Mouse (Mus musculus): ENCODE results near the gene Ccl7. TPM values are rescaled to one million over a fixed set of nuclear protein-coding genes. Genes with fewer than 3 reads are reported as not detected.

The Ccl7 gene
- polyA plus RNA-seq, 1 experiment from 2014 or later: 0.28 TPM

GRCm38 (mm10) chr11:82039132-82039660 is 6.3 kb upstream of the Ccl7 start:
- Histone ChIP-seq H3K9me3 (no peaks in the 10 kb centered on the region), H3K27me3 (replicated peaks) (no peaks in the 10 kb centered on the region), H3K9ac (no peak overlapping the region), H3K4me3 (no peak overlapping the region), H3K36me3 (replicated peaks) (no peaks in the 10 kb centered on the region), H3K27ac (no peak overlapping the region), H3K4me1 (no peaks in the 10 kb centered on the region), H3K4me2 (no peak overlapping the region)
- 85% methylated on average over 3 of the region's 3 CpGs for WGBS
- no peak for ATAC-seq (replicated peaks)

- Histone ChIP-seq H3K4me1 (no peaks in the 10 kb centered on the region), H3K9me3 (no peaks in the 10 kb centered on the region), H3K4me2 (no peak overlapping the region), H3K36me3 (replicated peaks) (no peaks in the 10 kb centered on the region), H3K9ac (no peak overlapping the region), H3K27ac (no peak overlapping the region), H3K4me3 (no peak overlapping the region), H3K27me3 (replicated peaks) (no peaks in the 10 kb centered on the region)
- ATAC-seq (replicated peaks): no peak
- WGBS: 89% methylated on average over 4 of the region's 4 CpGs
Observed at GRCm38 (mm10) chr11:82041671-82042080, 3.8 kb upstream of the Ccl7 start.

- Histone ChIP-seq H3K9ac (no peak overlapping the region), H3K4me3 (no peak overlapping the region), H3K27ac (no peak overlapping the region), H3K9me3 (no peaks in the 10 kb centered on the region), H3K4me1 (no peaks in the 10 kb centered on the region), H3K36me3 (replicated peaks) (no peaks in the 10 kb centered on the region), H3K27me3 (replicated peaks) (no peaks in the 10 kb centered on the region), H3K4me2 (no peak overlapping the region)
- WGBS: 54% methylated on average over 6 of the region's 6 CpGs
- ATAC-seq (replicated peaks): no peak
Observed at GRCm38 (mm10) chr11:82047746-82048415, 2.4 kb downstream of the Ccl7 start.

GRCm38 (mm10) chr11:82053849-82054248 is 8.3 kb downstream of the Ccl7 start:
- 89% methylated on average over 7 of the region's 7 CpGs for WGBS
- H3K4me1 ChIP-seq: no peaks in the 10 kb centered on the region
- no peak overlapping the region for H3K4me2 ChIP-seq
- no peaks in the 10 kb centered on the region for H3K36me3 ChIP-seq (replicated peaks)
- no peaks in the 10 kb centered on the region for H3K9me3 ChIP-seq
- H3K27me3 ChIP-seq (replicated peaks): no peaks in the 10 kb centered on the region
- no peak overlapping the region for H3K4me3 ChIP-seq
- ATAC-seq (replicated peaks): no peak
- no peak overlapping the region for H3K9ac ChIP-seq
- H3K27ac ChIP-seq: no peak overlapping the region

- H3K4me1 ChIP-seq: no peaks in the 10 kb centered on the region
- 84% methylated on average over 6 of the region's 6 CpGs for WGBS
- no peak within 1 kb of the TSS for H3K4me2 ChIP-seq
- no peak within 1 kb of the TSS for H3K9ac ChIP-seq
- H3K4me3 ChIP-seq: no peak within 1 kb of the TSS
- H3K36me3 ChIP-seq (replicated peaks): no peaks in the 10 kb centered on the region
- no peaks in the 10 kb centered on the region for H3K9me3 ChIP-seq
- no peaks in the 10 kb centered on the region for H3K27me3 ChIP-seq (replicated peaks)
- ATAC-seq (replicated peaks): no peak
- no peak within 1 kb of the TSS for H3K27ac ChIP-seq
Observed at GRCm38 (mm10) chr11:82057646-82058045, 12.1 kb downstream of the Ccl7 start, which contains the start of gene Ccl11. Gene Ccl11 (plus strand): TSS chr11:82057823.

- H3K9ac ChIP-seq: no peak overlapping the region
- H3K27me3 ChIP-seq (replicated peaks): no peaks in the 10 kb centered on the region
- 76% methylated on average over 3 of the region's 3 CpGs for WGBS
- H3K4me3 ChIP-seq: no peak overlapping the region
- no peaks in the 10 kb centered on the region for H3K4me1 ChIP-seq
- no peak overlapping the region for H3K27ac ChIP-seq
- ATAC-seq (replicated peaks): no peak
- H3K36me3 ChIP-seq (replicated peaks): no peaks in the 10 kb centered on the region
- no peaks in the 10 kb centered on the region for H3K9me3 ChIP-seq
- no peak overlapping the region for H3K4me2 ChIP-seq
Observed at GRCm38 (mm10) chr11:82062226-82062625, 16.7 kb downstream of the Ccl7 start.

- Histone ChIP-seq H3K9ac (no peak overlapping the region), H3K4me2 (no peak overlapping the region), H3K27me3 (replicated peaks) (no peaks in the 10 kb centered on the region), H3K9me3 (no peaks in the 10 kb centered on the region), H3K4me3 (no peak overlapping the region), H3K36me3 (replicated peaks) (no peaks in the 10 kb centered on the region), H3K4me1 (no peaks in the 10 kb centered on the region), H3K27ac (no peak overlapping the region)
- WGBS: 79% methylated on average over 2 of the region's 2 CpGs
- ATAC-seq (replicated peaks): no peak
Observed at GRCm38 (mm10) chr11:82063454-82063853, 17.9 kb downstream of the Ccl7 start.

GRCm38 (mm10) chr11:82066953-82067571 is 21.6 kb downstream of the Ccl7 start:
- Histone ChIP-seq H3K4me1 (no peaks in the 10 kb centered on the region), H3K9ac (no peak overlapping the region), H3K4me2 (no peak overlapping the region), H3K36me3 (replicated peaks) (no peaks in the 10 kb centered on the region), H3K9me3 (no peaks in the 10 kb centered on the region), H3K4me3 (no peak overlapping the region), H3K27me3 (replicated peaks) (no peaks in the 10 kb centered on the region), H3K27ac (no peak overlapping the region)
- 85% methylated on average over 7 of the region's 7 CpGs for WGBS
- ATAC-seq (replicated peaks): no peak

- Histone ChIP-seq H3K4me2 (no peak overlapping the region), H3K9me3 (no peaks in the 10 kb centered on the region), H3K4me1 (no peaks in the 10 kb centered on the region), H3K4me3 (no peak overlapping the region), H3K36me3 (replicated peaks) (no peaks in the 10 kb centered on the region), H3K27ac (no peak overlapping the region), H3K9ac (no peak overlapping the region), H3K27me3 (replicated peaks) (no peaks in the 10 kb centered on the region)
- no peak for ATAC-seq (replicated peaks)
- WGBS: 79% methylated on average over 3 of the region's 3 CpGs
Observed at GRCm38 (mm10) chr11:82071076-82071475, 25.6 kb downstream of the Ccl7 start.

GRCm38 (mm10) chr11:82072374-82072773 is 26.9 kb downstream of the Ccl7 start:
- Histone ChIP-seq H3K36me3 (replicated peaks) (no peaks in the 10 kb centered on the region), H3K27me3 (replicated peaks) (no peaks in the 10 kb centered on the region), H3K9ac (no peak overlapping the region), H3K9me3 (no peaks in the 10 kb centered on the region), H3K4me1 (no peaks in the 10 kb centered on the region), H3K4me3 (no peak overlapping the region), H3K4me2 (no peak overlapping the region), H3K27ac (no peak overlapping the region)
- WGBS: 79% methylated on average over 1 of the region's 1 CpGs
- ATAC-seq (replicated peaks): no peak

GRCm38 (mm10) chr11:82072984-82073383 is 27.5 kb downstream of the Ccl7 start:
- Histone ChIP-seq H3K4me2 (no peak overlapping the region), H3K27ac (no peak overlapping the region), H3K36me3 (replicated peaks) (no peaks in the 10 kb centered on the region), H3K4me3 (no peak overlapping the region), H3K9ac (no peak overlapping the region), H3K4me1 (no peaks in the 10 kb centered on the region), H3K27me3 (replicated peaks) (no peaks in the 10 kb centered on the region), H3K9me3 (no peaks in the 10 kb centered on the region)
- WGBS: 91% methylated on average over 3 of the region's 3 CpGs
- no peak for ATAC-seq (replicated peaks)

- Histone ChIP-seq H3K27ac (no peak overlapping the region), H3K4me2 (no peak overlapping the region), H3K27me3 (replicated peaks) (no peaks in the 10 kb centered on the region), H3K4me1 (no peaks in the 10 kb centered on the region), H3K36me3 (replicated peaks) (no peaks in the 10 kb centered on the region), H3K4me3 (no peak overlapping the region), H3K9ac (no peak overlapping the region), H3K9me3 (no peaks in the 10 kb centered on the region)
- no peak for ATAC-seq (replicated peaks)
- WGBS: 90% methylated on average over 3 of the region's 3 CpGs
Observed at GRCm38 (mm10) chr11:82073686-82074085, 28.2 kb downstream of the Ccl7 start.

GRCm38 (mm10) chr11:82077031-82077430 is 31.5 kb downstream of the Ccl7 start:
- H3K9ac ChIP-seq: no peak overlapping the region
- 71% methylated on average over 3 of the region's 3 CpGs for WGBS
- H3K4me2 ChIP-seq: no peak overlapping the region
- no peak for ATAC-seq (replicated peaks)
- H3K4me3 ChIP-seq: no peak overlapping the region
- no peaks in the 10 kb centered on the region for H3K9me3 ChIP-seq
- no peaks in the 10 kb centered on the region for H3K4me1 ChIP-seq
- no peaks in the 10 kb centered on the region for H3K27me3 ChIP-seq (replicated peaks)
- no peak overlapping the region for H3K27ac ChIP-seq
- H3K36me3 ChIP-seq (replicated peaks): no peaks in the 10 kb centered on the region
